Mouse (Mus musculus) liver, embryonic 15.5 days (tissue): ENCODE measurements around the gene Brdt. TPM values are rescaled to one million over a fixed set of nuclear protein-coding genes. Genes with fewer than 3 reads are reported as not detected.

Experiments used
- ATAC-seq: fragments of 200-750 bp; cut with Nextera tagmentation; 2 replicates; pipeline ENCODE4 v1.8.0; 2017; ENCODE audit warnings: moderate number of reproducible peaks, mild to moderate bottlenecking, moderate library complexity; ENCODE audit not compliant: insufficient read depth
- H3K27ac ChIP-seq: fragments of 300-500 bp; sonication (generic); replicated peaks from 2 replicates; pipeline ENCODE4 v1.5.1; 2015; ENCODE audit warnings: mild to moderate bottlenecking, inconsistent platforms
- H3K27me3 ChIP-seq: fragments of 300-500 bp; sonication (generic); 2 replicates; pipeline ENCODE4 v1.6.1; 2015; ENCODE audit warnings: mild to moderate bottlenecking, inconsistent platforms
- H3K36me3 ChIP-seq: fragments of 300-500 bp; sonication (generic); replicated peaks from 2 replicates; pipeline ENCODE4 v1.6.1; 2015; ENCODE audit warnings: moderate library complexity, mild to moderate bottlenecking, inconsistent platforms
- H3K4me1 ChIP-seq: fragments of 300-500 bp; sonication (generic); replicated peaks from 2 replicates; pipeline ENCODE4 v1.6.1; 2015; ENCODE audit warnings: inconsistent platforms
- H3K4me2 ChIP-seq: fragments of 300-500 bp; sonication (generic); 2 replicates; pipeline ENCODE4 v1.6.1; 2015; ENCODE audit warnings: moderate library complexity, mild to moderate bottlenecking, inconsistent platforms
- H3K4me3 ChIP-seq: fragments of 300-500 bp; sonication (generic); replicated peaks from 2 replicates; pipeline ENCODE4 v1.5.1; 2015; ENCODE audit warnings: mild to moderate bottlenecking, inconsistent platforms
- H3K9ac ChIP-seq: fragments of 300-500 bp; sonication (generic); 2 replicates; pipeline ENCODE4 v1.6.1; 2015; ENCODE audit warnings: moderate library complexity, mild to moderate bottlenecking, inconsistent platforms
- H3K9me3 ChIP-seq: fragments of 300-500 bp; sonication (generic); replicated peaks from 2 replicates; pipeline ENCODE4 v1.6.1; 2016; ENCODE audit warnings: inconsistent platforms
- WGBS: fragments of 180-500 bp; shearing (Covaris S2); methylation state at CpG from one replicate; pipeline ENCODE4 v1.1.7; 2015; ENCODE audit warnings: mixed read lengths; ENCODE audit not compliant: insufficient replicate concordance; 5-methylcytosine and 5-hydroxymethylcytosine counted together
- polyA plus RNA-seq: library from polyadenylated mRNA; unstranded; fragments of >200 nt; fragmentation: Nextera tagmentation; extraction: Ambion mirVana; gene quantifications from 2 replicates; pipeline ENCODE4 v1.2.1, GENCODE M21; 2015

The Brdt gene
- polyA plus RNA-seq, 1 experiment from 2014 or later = 0.23 TPM

DNA sequence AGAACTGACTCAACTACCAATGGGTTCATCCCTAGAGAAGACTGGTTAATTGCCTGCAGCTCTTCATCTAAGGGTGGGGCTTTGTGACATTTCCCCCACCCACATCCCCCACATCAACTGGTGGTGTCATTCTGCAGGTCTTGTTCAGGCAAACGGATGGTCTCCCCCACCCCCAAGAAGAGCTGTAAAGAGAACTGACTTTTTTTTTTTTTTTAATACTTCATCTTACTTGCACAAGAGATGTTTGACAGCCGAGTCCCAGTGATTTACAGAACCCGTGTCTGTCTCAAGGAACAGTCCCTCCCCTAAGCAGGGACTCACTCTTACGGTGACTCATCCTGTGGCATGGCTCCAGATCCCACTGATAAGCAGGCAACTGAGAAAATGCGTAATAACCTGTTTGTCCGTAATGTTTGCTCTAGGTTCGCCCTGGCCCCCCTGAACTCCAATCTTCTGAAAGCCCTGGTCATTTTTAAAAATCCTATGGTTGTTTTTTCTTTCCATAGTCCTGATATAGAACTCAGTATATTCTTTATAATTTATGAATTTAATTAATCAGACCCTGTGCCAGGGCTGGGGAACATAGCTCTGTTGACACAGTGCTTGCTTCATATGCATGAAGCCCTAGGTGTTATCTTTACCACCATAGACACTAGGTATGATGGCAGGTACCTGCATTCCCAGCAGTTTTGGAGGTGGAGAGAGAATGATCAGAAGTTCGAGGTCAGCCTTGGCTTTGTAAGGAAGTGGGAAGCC lies 35.7 kb upstream of the Brdt start:
- Histone ChIP-seq H3K4me3 (no peak overlapping the region), H3K27ac (no peak overlapping the region), H3K9ac (no peak overlapping the region), H3K4me1 (0 out of 2 replicates have a peak, but pooled peaks cover 13% of the 10 kb centered on the region), H3K9me3 (no peaks in the 10 kb centered on the region), H3K36me3 (no peaks in the 10 kb centered on the region), H3K4me2 (no peak overlapping the region), H3K27me3 (peaks cover 11% of the 10 kb centered on the region)
- 20% methylated on average over 8 of the region's 8 CpGs for WGBS
- no peak for ATAC-seq

DNA sequence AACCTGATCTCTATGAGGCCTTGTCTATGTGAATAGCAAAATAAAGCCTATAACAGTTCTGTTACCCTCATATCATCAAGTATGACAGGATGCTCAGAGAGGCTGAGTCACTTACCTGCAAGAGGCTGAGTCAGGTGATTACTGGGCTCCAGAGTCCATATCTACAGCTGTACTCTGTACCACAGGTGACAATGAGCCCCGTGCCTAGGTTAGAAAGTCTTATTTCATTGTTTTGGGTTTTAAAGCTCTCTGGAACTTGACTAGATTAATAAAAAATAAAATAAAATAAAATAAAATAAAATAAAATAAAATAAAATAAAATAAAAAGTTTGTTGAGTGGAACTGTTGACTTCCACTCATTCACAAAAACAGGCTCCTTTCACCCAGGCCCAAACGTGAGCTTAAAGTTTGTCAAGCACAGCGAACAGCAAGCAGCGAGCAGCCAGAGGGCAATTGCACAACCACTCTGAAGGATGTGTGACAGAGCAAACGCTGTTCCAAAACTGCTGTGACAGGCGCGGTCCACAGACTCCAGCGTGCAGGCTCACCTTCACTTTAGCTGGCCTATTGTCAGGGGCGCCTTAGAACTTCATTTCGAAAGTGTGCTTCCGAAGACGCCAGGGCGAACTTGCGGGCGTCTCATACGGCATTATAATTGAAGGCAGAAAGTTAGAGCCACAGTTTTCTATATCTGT lies 35.0 kb upstream of the Brdt start:
- Histone ChIP-seq H3K9ac (no peak overlapping the region), H3K4me3 (no peak overlapping the region), H3K4me2 (no peak overlapping the region; the same call in 1 of the 2 replicates), H3K27me3 (peaks cover 4% of the 10 kb centered on the region), H3K4me1 (0 out of 2 replicates have a peak, but pooled peaks cover 13% of the 10 kb centered on the region), H3K36me3 (no peaks in the 10 kb centered on the region), H3K9me3 (no peaks in the 10 kb centered on the region), H3K27ac (no peak overlapping the region)
- 65% methylated on average over 16 of the region's 16 CpGs for WGBS
- no peak for ATAC-seq

DNA sequence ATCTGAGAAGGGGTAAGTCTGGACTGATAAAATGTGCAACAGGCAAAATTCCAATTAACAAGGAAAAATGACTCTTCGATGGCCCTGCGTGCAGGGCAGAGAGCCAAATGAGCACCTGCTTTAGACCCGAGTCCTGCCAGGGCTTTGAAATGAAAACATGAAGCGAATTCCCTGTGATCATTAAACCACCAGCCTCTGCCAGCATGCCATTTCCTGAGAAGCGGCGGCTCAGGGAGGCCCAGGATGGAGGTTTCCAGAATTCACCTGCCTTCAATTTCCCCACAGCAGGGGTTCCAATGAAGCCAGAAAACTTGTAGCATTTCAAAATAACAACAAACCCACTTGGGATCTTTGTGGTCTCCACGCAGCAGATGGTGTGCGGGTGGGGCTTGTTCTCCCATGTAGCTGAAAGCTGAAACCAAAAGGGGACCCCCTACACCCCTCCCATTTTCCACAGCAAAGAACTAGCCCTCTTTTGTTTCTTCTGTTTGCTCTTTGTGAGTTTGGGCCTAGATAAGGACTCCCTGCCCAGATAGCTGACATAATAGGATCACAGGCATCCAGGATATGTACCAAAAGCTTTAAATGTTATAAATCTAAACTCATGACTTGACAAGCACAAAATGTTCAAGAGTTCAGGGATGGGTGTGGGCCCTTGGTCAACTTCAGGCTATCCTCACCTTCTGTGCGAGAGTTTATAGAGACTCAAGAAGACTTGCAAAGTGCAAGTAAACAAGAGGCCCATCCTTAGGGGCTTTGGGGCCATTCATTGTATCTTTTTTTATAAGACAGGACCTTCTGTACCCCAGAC lies 34.2 kb upstream of the Brdt start:
- H3K4me1 ChIP-seq = 0 out of 2 replicates have a peak, but pooled peaks cover 13% of the 10 kb centered on the region
- no peak for ATAC-seq
- H3K4me2 ChIP-seq = no peak overlapping the region; the same call in 1 of the 2 replicates
- H3K9me3 ChIP-seq = no peaks in the 10 kb centered on the region
- H3K27me3 ChIP-seq = no peaks in the 10 kb centered on the region
- no peak overlapping the region for H3K9ac ChIP-seq
- WGBS = 53% methylated on average over 9 of the region's 9 CpGs
- H3K36me3 ChIP-seq = no peaks in the 10 kb centered on the region
- H3K4me3 ChIP-seq = no peak overlapping the region
- no peak overlapping the region for H3K27ac ChIP-seq

DNA sequence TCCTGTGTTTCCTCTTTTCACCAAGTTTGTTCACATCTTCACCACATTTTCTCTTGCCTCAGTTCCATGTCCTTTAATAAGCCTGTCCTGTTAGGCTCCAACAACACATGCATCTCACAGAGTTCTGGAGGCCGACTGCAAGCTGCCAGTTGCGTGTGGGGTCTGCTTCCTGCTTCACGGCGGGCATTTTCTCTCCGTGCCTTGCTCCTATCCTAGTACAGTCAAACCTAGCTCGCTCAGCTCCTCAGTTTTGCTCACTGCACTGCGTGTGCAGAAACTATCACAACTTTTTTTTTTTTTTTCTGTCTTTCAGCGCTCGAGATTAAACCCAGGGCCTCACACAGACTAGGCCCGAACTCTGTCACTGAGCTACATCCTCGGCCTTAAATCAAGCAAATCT lies 32.1 kb upstream of the Brdt start:
- no peak overlapping the region for H3K4me3 ChIP-seq
- no peaks in the 10 kb centered on the region for H3K27me3 ChIP-seq
- no peak overlapping the region for H3K27ac ChIP-seq
- no peaks in the 10 kb centered on the region for H3K9me3 ChIP-seq
- H3K36me3 ChIP-seq = no peaks in the 10 kb centered on the region
- H3K9ac ChIP-seq = no peak overlapping the region
- WGBS = 62% methylated on average over 11 of the region's 11 CpGs
- 0 out of 2 replicates have a peak, but pooled peaks cover 17% of the 10 kb centered on the region for H3K4me1 ChIP-seq
- H3K4me2 ChIP-seq = no peak overlapping the region
- no peak for ATAC-seq

DNA sequence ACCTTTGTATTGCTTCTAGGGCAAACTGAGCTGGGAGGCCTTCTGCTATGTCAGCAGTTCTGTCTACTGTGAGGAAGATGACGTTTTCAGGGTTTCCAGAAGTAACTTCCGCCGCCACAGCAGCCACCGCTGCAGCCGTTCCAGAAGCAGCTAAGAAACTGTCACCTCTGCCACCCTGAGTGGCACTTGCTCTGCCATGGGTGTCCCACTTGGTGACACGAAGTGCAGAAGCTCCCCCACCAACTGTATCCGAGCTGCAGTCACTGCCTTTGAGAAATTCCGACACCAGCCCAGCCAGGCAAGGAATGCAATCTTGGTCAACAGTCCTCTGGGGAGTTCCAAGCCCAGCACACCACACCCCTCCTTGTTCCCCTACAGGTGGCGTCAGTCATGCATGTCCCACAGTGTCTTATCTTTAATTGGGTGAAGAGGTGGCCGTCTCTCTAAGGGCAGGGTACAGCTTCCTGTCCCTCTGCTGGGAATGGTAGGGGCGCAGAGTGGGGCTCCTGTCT lies 27.6 kb upstream of the Brdt start:
- H3K4me3 ChIP-seq = no peak overlapping the region
- ATAC-seq = no peak
- H3K9ac ChIP-seq = no peak overlapping the region

DNA sequence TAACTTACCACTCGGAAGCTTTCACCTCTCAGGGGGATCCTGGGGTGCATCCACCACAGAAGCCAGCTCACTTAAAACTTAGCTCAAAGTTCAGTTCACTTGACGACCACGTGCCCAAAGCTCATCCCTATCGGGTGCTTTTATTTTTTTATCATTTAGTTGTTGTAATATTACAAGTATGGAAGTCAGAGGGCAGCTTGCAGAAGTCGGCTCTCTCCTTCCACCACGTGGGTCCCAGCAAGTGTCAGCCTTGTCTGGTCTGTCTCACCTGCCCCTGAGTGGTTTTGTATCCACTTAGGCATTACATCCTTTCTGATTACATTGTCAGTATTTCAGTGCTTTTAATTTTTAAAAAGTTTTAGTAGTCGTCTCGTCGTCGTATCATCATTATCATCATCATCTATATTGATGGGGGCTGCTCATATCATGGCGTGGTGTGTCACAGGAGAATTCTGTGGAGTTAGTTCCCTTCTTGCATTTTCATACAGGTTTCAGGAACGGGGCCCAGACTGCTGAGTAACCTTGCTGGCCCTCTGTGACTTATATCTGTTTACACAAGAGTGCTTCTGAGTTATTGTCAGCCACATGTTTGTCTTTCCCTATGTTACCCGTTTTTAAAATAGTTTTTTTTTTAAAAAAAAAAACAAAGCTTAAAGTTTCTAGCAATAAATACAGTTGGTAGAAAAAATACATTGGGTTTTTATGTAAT lies 26.7 kb upstream of the Brdt start:
- Histone ChIP-seq H3K9me3 (no peaks in the 10 kb centered on the region), H3K36me3 (no peaks in the 10 kb centered on the region), H3K9ac (no peak overlapping the region), H3K4me2 (no peak overlapping the region), H3K27ac (no peak overlapping the region), H3K4me1 (0 out of 2 replicates have a peak, but pooled peaks cover 4% of the 10 kb centered on the region), H3K27me3 (no peaks in the 10 kb centered on the region), H3K4me3 (no peak overlapping the region)
- 55% methylated on average over 13 of the region's 13 CpGs for WGBS
- no peak for ATAC-seq

More for the DNA sequence above, 27.6 kb upstream of the Brdt start:
- 21% methylated on average over 11 of the region's 11 CpGs for WGBS
- Histone ChIP-seq H3K27ac (no peak overlapping the region), H3K9me3 (no peaks in the 10 kb centered on the region), H3K4me1 (0 out of 2 replicates have a peak, but pooled peaks cover 4% of the 10 kb centered on the region), H3K4me2 (peak overlapping the region; percentile 18; the same call in 1 of the 2 replicates), H3K27me3 (no peaks in the 10 kb centered on the region), H3K36me3 (no peaks in the 10 kb centered on the region)

DNA sequence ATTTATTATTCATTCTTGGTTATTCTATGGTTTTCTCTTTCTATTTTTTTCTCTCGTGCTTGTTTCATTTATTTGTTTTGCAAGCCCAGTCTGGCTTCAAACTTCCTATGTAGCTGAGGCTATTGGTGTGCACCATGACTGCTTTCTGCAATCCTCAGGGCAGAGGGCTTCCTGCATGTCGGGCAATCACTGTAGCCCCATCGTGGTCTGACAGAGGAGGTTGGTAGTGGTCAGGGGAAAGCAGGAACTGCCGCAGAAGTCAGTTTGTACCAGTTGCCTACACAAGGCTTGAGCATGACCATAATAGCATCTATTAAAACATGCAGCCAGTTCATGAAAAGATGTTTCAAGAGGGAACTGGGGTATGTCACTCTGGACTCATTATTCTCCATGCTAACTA lies 23.5 kb upstream of the Brdt start:
- Histone ChIP-seq H3K9me3 (no peaks in the 10 kb centered on the region), H3K27ac (no peak overlapping the region), H3K4me2 (no peak overlapping the region), H3K9ac (no peak overlapping the region), H3K4me3 (no peak overlapping the region), H3K4me1 (0 out of 2 replicates have a peak, but pooled peaks cover 4% of the 10 kb centered on the region), H3K27me3 (0 out of 2 replicates have a peak, but pooled peaks cover 3% of the 10 kb centered on the region), H3K36me3 (no peaks in the 10 kb centered on the region)
- 22% methylated on average over 4 of the region's 4 CpGs for WGBS
- no peak for ATAC-seq

DNA sequence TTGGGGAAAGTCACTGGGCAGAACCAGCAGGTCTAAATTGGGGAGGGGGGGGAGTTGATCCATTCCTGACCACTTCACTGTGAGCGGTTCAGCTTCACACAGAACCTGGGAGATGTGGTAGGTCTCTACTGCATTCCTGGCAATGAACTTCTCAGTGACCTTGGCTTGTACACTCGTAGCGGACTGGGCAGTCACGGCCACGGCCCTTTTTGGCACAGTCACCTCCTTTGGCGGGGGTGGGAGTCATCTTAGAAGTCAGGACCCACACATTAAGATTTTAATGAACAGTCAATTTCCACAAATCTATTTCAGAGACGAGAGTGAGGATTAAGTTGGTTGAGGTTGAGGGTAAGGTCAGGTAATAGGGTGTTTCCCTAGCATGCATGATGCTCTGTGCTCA lies 13.8 kb upstream of the Brdt start:
- Histone ChIP-seq H3K27me3 (0 out of 2 replicates have a peak, but pooled peaks cover under 1% of the 10 kb centered on the region), H3K4me2 (no peak overlapping the region), H3K9me3 (no peaks in the 10 kb centered on the region), H3K4me1 (no peaks in the 10 kb centered on the region), H3K9ac (no peak overlapping the region), H3K36me3 (no peaks in the 10 kb centered on the region), H3K4me3 (no peak overlapping the region), H3K27ac (no peak overlapping the region)
- 77% methylated on average over 7 of the region's 7 CpGs for WGBS
- no peak for ATAC-seq

DNA sequence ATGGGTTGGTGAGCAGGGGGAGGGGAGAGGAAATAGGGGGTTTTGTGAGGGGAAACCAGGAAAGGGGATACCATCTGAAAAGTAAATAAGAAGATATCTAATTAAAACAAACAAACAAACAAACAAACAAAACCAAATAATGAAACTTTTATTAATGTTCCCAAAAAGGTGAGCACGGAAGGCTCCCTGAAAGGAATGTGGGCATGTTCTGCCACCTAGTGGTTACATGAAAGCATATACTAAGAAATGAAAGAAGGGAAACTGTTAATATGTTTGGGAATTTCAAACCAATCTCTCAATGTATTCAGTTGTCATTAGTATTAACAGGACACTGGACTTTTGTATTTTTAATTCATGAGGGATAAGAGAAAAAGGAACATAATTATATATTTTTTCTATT lies 10.3 kb upstream of the Brdt start:
- H3K4me2 ChIP-seq = no peak overlapping the region
- no peaks in the 10 kb centered on the region for H3K9me3 ChIP-seq
- H3K36me3 ChIP-seq = no peaks in the 10 kb centered on the region
- no peaks in the 10 kb centered on the region for H3K4me1 ChIP-seq
- WGBS = 2% methylated on average over 1 of the region's 1 CpGs
- no peaks in the 10 kb centered on the region for H3K27me3 ChIP-seq
- no peak overlapping the region for H3K4me3 ChIP-seq
- ATAC-seq = no peak
- H3K9ac ChIP-seq = no peak overlapping the region
- no peak overlapping the region for H3K27ac ChIP-seq

DNA sequence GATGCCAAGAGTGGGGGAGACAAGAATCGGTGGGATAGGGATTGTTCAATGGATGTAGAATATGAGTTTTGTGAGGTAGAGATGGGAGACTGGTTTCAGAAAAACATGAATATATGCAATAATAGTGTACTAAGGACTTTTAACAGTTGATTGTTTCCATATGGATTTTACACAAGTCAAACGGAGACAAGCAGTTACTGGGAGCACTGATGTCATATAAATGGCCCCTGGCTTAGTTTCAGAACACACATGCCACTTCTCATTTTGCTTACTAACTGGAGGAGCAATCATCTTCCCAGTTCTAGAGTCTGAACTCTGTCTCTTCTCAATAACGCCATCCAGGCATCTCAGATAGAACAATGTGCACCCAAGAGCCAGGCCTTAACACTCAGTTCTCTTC lies 9.4 kb downstream of the Brdt start:
- H3K27ac ChIP-seq = no peak overlapping the region
- H3K27me3 ChIP-seq = no peaks in the 10 kb centered on the region
- no peaks in the 10 kb centered on the region for H3K9me3 ChIP-seq
- H3K9ac ChIP-seq = no peak overlapping the region
- no peak overlapping the region for H3K4me3 ChIP-seq
- no peaks in the 10 kb centered on the region for H3K36me3 ChIP-seq
- 58% methylated on average over 3 of the region's 3 CpGs for WGBS
- no peak overlapping the region for H3K4me2 ChIP-seq
- H3K4me1 ChIP-seq = no peaks in the 10 kb centered on the region
- ATAC-seq = no peak
